ENCODE assay signal across 14 mouse cellular contexts in genomic region chr2:167127404-167127803, GRCm38 (mm10).
DNase-seq lines count a peak whose midpoint lies in the region; TF ChIP-seq lines count a peak whose summit lies in the region.
"Had no signal": no experiment of that assay in that cellular context is flagged by ENCODE, and none has a peak within 500 bp of the region (broad histone marks: within the 10 kb centered on the region; RNA-seq: fewer than 3 reads in every experiment).

No protein-coding gene starts in this region.

- H3K27me3 ChIP-seq in heart, adult 2 months (ENCODE audit: control insufficient read depth, insufficient read depth, low read length), result no peaks in the 10 kb centered on the region
- H3K27me3 ChIP-seq in heart, embryonic 10.5 days (ENCODE audit: insufficient read depth, poor library complexity, severe bottlenecking), result peaks cover 45% of the 10 kb centered on the region
- no peaks in the 10 kb centered on the region for H3K27me3 ChIP-seq in testis, adult 2 months (ENCODE audit: control insufficient read depth, insufficient read depth, low read length)
- H3K27me3 ChIP-seq: forebrain, embryonic 15.5 days had no signal

- no peaks in the 10 kb centered on the region for H3K9me3 ChIP-seq in heart, embryonic 10.5 days
- H3K9me3 ChIP-seq: forebrain, embryonic 15.5 days; heart, embryonic 15.5 days had no signal

- H3K36me3 ChIP-seq in heart, adult 2 months (ENCODE audit: control insufficient read depth, insufficient read depth, low read length), result no peaks in the 10 kb centered on the region
- no peaks in the 10 kb centered on the region for H3K36me3 ChIP-seq in heart, embryonic 10.5 days
- no peaks in the 10 kb centered on the region for H3K36me3 ChIP-seq in testis, adult 2 months (ENCODE audit: control insufficient read depth, insufficient read depth, low read length)
- H3K36me3 ChIP-seq: forebrain, embryonic 15.5 days; heart, embryonic 15.5 days had no signal

- intact Hi-C loops in heart, adult 2 months (cut with DNase I), result no loop called here

- H3K27ac ChIP-seq in heart, adult 2 months, result peak overlapping the region; percentile 63
- no peak overlapping the region for H3K27ac ChIP-seq in heart, embryonic 10.5 days
- H3K27ac ChIP-seq in testis, adult 2 months (ENCODE audit: control insufficient read depth, insufficient read depth, low read depth, low read length), result peak overlapping the region; percentile 54
- H3K27ac ChIP-seq: forebrain, embryonic 15.5 days; heart, embryonic 15.5 days had no signal

- peak; percentile 48 to 54 for DNase-seq in heart, adult 2 months
- DNase-seq in heart, embryonic 10.5 days (ENCODE audit: low spot score), result no peak
- DNase-seq in lung, postnatal 14 days, result peak; percentile 14
- no peak for DNase-seq in lung, postnatal 25 days (ENCODE audit: low spot score)
- DNase-seq in kidney, postnatal 10 days, result peak; percentile 74
- no peak for DNase-seq in layer of hippocampus, adult 8-10 months (ENCODE audit: low spot score in 2 of 2)
- no peak for DNase-seq in layer of hippocampus, adult 9-11 months
- DNase-seq: adrenal gland, postnatal 36 days; cerebellum, postnatal 14 days; lung, embryonic 14.5 days; thymus, adult 18-20 months had no signal

- 46% methylated on average over 5 of the region's 5 CpGs for WGBS in heart, adult 2 months
- 84% methylated on average over 5 of the region's 5 CpGs for WGBS in heart, embryonic 10.5 days

- peaks cover 26% of the 10 kb centered on the region for H3K4me1 ChIP-seq in heart, adult 2 months (ENCODE audit: control insufficient read depth, insufficient read depth, low read length)
- peaks cover 42% of the 10 kb centered on the region for H3K4me1 ChIP-seq in heart, embryonic 10.5 days
- no peaks in the 10 kb centered on the region; the same call in 1 of the 2 replicates for H3K4me1 ChIP-seq in testis, adult 2 months (ENCODE audit: control insufficient read depth, insufficient read depth, low read length)

- no peaks in the 10 kb centered on the region; the same call in 1 of the 2 replicates for H3K79me2 ChIP-seq in heart, adult 2 months (replicated peaks; ENCODE audit: control insufficient read depth, insufficient read depth, low read length)

- TF ChIP-seq CTCF in heart, adult 2 months (IDR thresholded peaks at IDR 0.05), result no peak
- no peak for TF ChIP-seq CTCF in testis, adult 2 months (IDR thresholded peaks at IDR 0.05; ENCODE audit: control insufficient read depth, insufficient read depth, insufficient replicate concordance, low read depth, low read length)

- 0 out of 2 replicates have a peak, but pooled peaks have one; percentile 33 for TF ChIP-seq EP300 in heart, adult 2 months (IDR thresholded peaks at IDR 0.05; ENCODE audit: insufficient read depth, low read depth, low read length)

- no peak overlapping the region for H3K4me3 ChIP-seq in heart, adult 2 months
- H3K4me3 ChIP-seq in heart, embryonic 10.5 days, result no peak overlapping the region
- no peak overlapping the region for H3K4me3 ChIP-seq in testis, adult 2 months (ENCODE audit: control insufficient read depth, low read depth, low read length)
- H3K4me3 ChIP-seq: forebrain, embryonic 15.5 days; heart, embryonic 15.5 days had no signal

- H3K9ac ChIP-seq in heart, adult 2 months (ENCODE audit: low read depth, low read length), result no peak overlapping the region
- H3K9ac ChIP-seq: forebrain, embryonic 15.5 days; heart, embryonic 15.5 days; lung, embryonic 14.5 days had no signal

- TF ChIP-seq POLR2A in heart, adult 2 months (IDR thresholded peaks at IDR 0.05; ENCODE audit: insufficient read depth, low read depth, low read length), result peak; percentile 39; the same call in 1 of the 2 replicates
- TF ChIP-seq POLR2A in testis, adult 2 months (IDR thresholded peaks at IDR 0.05; ENCODE audit: control insufficient read depth, low read depth, low read length), result no peak

Comparison
In these comparisons a context has a peak if more than half of its experiments do, and no peak if none do; other contexts are left out.
1. DNase-seq: peak in heart, adult 2 months (2 of 2), lung, postnatal 14 days (single experiment) and kidney, postnatal 10 days (single experiment); none in heart, embryonic 10.5 days (single experiment), lung, postnatal 25 days (single experiment), layer of hippocampus, adult 8-10 months (0 of 2) and layer of hippocampus, adult 9-11 months (single experiment).